In genomic region chr11:50240235-50240911, GRCm38 (mm10) we compare ENCODE assay signal across 26 mouse cellular contexts. TPM values are rescaled to one million over a fixed set of nuclear protein-coding genes. Genes with fewer than 3 reads are reported as not detected.
A peak's percentile ranks its signal among the peaks of the same experiment; 100 is the strongest.
DNase-seq lines count a peak whose midpoint lies in the region; ATAC-seq lines count a peak whose summit lies in the region.
"Had no signal": no experiment of that assay in that cellular context is flagged by ENCODE, and none has a peak within 500 bp of the region (broad histone marks: within the 10 kb centered on the region; RNA-seq: fewer than 3 reads in every experiment).

No protein-coding gene starts in this region.

- no peak overlapping the region for H3K4me2 ChIP-seq in kidney, embryonic 16.5 days (replicated peaks; ENCODE audit: low read depth, low read length)
- H3K4me2 ChIP-seq: embryonic facial prominence, embryonic 12.5 days; heart, embryonic 11.5 days; hindbrain, embryonic 15.5 days; intestine, embryonic 15.5 days; lung, embryonic 14.5 days; midbrain, embryonic 15.5 days had no signal

- WGBS in kidney, embryonic 16.5 days = 75% methylated on average over 7 of the region's 7 CpGs

- intact Hi-C loops in heart, postnatal 10 days (cut with DNase I) = no loop called here

- H3K4me1 ChIP-seq in kidney, embryonic 16.5 days (ENCODE audit: insufficient read depth, low read length) = peaks cover 14% of the 10 kb centered on the region; the same call in 1 of the 2 replicates

- no peak overlapping the region for H3K27ac ChIP-seq in kidney, embryonic 16.5 days (ENCODE audit: low read length)
- H3K27ac ChIP-seq: embryonic facial prominence, embryonic 12.5 days; hindbrain, embryonic 15.5 days; intestine, embryonic 15.5 days; limb, embryonic 10.5 days; midbrain, embryonic 15.5 days had no signal

- H3K9me3 ChIP-seq in kidney, embryonic 16.5 days (ENCODE audit: low read length) = no peaks in the 10 kb centered on the region
- H3K9me3 ChIP-seq: embryonic facial prominence, embryonic 12.5 days; hindbrain, embryonic 15.5 days; intestine, embryonic 15.5 days; limb, embryonic 10.5 days; midbrain, embryonic 15.5 days had no signal

- H3K36me3 ChIP-seq in kidney, embryonic 16.5 days (ENCODE audit: insufficient read depth, low read length) = no peaks in the 10 kb centered on the region
- H3K36me3 ChIP-seq: hindbrain, embryonic 15.5 days; intestine, embryonic 15.5 days; limb, embryonic 10.5 days; midbrain, embryonic 15.5 days had no signal

- peaks cover 14% of the 10 kb centered on the region; the same call in 1 of the 2 replicates for H3K27me3 ChIP-seq in kidney, embryonic 16.5 days (ENCODE audit: insufficient read depth, low read length)
- H3K27me3 ChIP-seq: hindbrain, embryonic 15.5 days had no signal

- DNase-seq in heart, adult 11 months = peak; percentile 96
- DNase-seq in heart, postnatal 10 days = no peak
- DNase-seq in kidney, postnatal 14 days = peak; percentile 63
- peak; percentile 39 to 46 for DNase-seq in right cerebral cortex, postnatal 10 days (ENCODE audit: low spot score in 2 of 2)
- DNase-seq in right cerebral cortex, postnatal 25 days = no peak
- DNase-seq in adrenal gland, postnatal 14 days = no peak
- DNase-seq in cerebellum, postnatal 36 days = no peak
- DNase-seq: adrenal gland, postnatal 25 days; cerebellum, adult 2 months; gastrocnemius, postnatal 14 days; heart, postnatal 36 days; lung, embryonic 14.5 days; right cerebral cortex, postnatal 14 days; thymus, adult 2 months had no signal

- no peak for ATAC-seq in kidney, embryonic 16.5 days (ENCODE audit: low FRiP score, low TSS enrichment)
- ATAC-seq: activated CD4-positive, CD25-positive, alpha-beta regulatory T cell, adult 4 months; CD4-positive, CD25-positive, alpha-beta regulatory T cell, adult 4 months; forebrain, embryonic 14.5 days; intestine, embryonic 15.5 days; midbrain, embryonic 15.5 days had no signal

- no peak overlapping the region for H3K9ac ChIP-seq in kidney, embryonic 16.5 days (replicated peaks; ENCODE audit: low read length)
- H3K9ac ChIP-seq: embryonic facial prominence, embryonic 12.5 days; hindbrain, embryonic 15.5 days; intestine, embryonic 15.5 days; lung, embryonic 14.5 days; midbrain, embryonic 15.5 days had no signal

- no peak overlapping the region for H3K4me3 ChIP-seq in kidney, embryonic 16.5 days (ENCODE audit: low read length)
- H3K4me3 ChIP-seq: embryonic facial prominence, embryonic 12.5 days; erythroblast, embryonic 14.5 days; hindbrain, embryonic 15.5 days; intestine, embryonic 15.5 days; limb, embryonic 10.5 days; midbrain, embryonic 15.5 days; myocyte had no signal

RNA-seq across cellular contexts. Expression of gene Ltc4s, which starts 2.0 kb away (rescaled TPM):
- total RNA-seq in heart, postnatal 10 days (2021) = 1 to 10 TPM; 5.0 to 5.9 TPM
- 2.5 and 2.8 TPM in 2 replicates for polyA plus RNA-seq in kidney, embryonic 16.5 days (2015; fragmentation: Nextera tagmentation; extraction: Ambion mirVana)
- total RNA-seq in adrenal gland, postnatal 14 days (2021) = 10.4 and 11.3 TPM in 2 replicates
- polyA plus RNA-seq: activated CD4-positive, CD25-positive, alpha-beta regulatory T cell, adult 4 months; CD4-positive, CD25-positive, alpha-beta regulatory T cell, adult 4 months; erythroblast, embryonic 14.5 days had no signal

RNA-seq across cellular contexts. Expression of gene Mgat4b, which starts 29.7 kb away (rescaled TPM):
- total RNA-seq in heart, postnatal 10 days (2021) = 100 to 1,000 TPM; 122 to 127 TPM
- 9.8 and 11.9 TPM in 2 replicates for polyA plus RNA-seq in kidney, embryonic 16.5 days (2015; fragmentation: Nextera tagmentation; extraction: Ambion mirVana)
- total RNA-seq in adrenal gland, postnatal 14 days (2021) = 103 and 113 TPM in 2 replicates

RNA-seq across cellular contexts. Expression of gene Sqstm1, which starts 29.7 kb away (rescaled TPM):
- 100 to 1,000 TPM; 239 to 247 TPM for total RNA-seq in heart, postnatal 10 days (2021)
- 298 and 338 TPM in 2 replicates for polyA plus RNA-seq in kidney, embryonic 16.5 days (2015; fragmentation: Nextera tagmentation; extraction: Ambion mirVana)
- total RNA-seq in adrenal gland, postnatal 14 days (2021) = 356 and 366 TPM in 2 replicates

RNA-seq across cellular contexts. Expression of gene Maml1, which starts 51.7 kb away (rescaled TPM):
- 10 to 100 TPM; 19.2 to 20.3 TPM for total RNA-seq in heart, postnatal 10 days (2021)
- 5.2 and 6.3 TPM in 2 replicates for polyA plus RNA-seq in kidney, embryonic 16.5 days (2015; fragmentation: Nextera tagmentation; extraction: Ambion mirVana)
- total RNA-seq in adrenal gland, postnatal 14 days (2021) = 24.0 and 25.1 TPM in 2 replicates

Comparison
In these comparisons a context has a peak if more than half of its experiments do, and no peak if none do; other contexts are left out.
1. DNase-seq: peak in heart, adult 11 months (single experiment), kidney, postnatal 14 days (single experiment) and right cerebral cortex, postnatal 10 days (2 of 2); none in heart, postnatal 10 days (0 of 2), right cerebral cortex, postnatal 25 days (single experiment), adrenal gland, postnatal 14 days (single experiment) and cerebellum, postnatal 36 days (0 of 2).